ENCODE assay signal across 15 mouse cellular contexts in genomic region chr2:27327886-27328285, GRCm38 (mm10).
DNase-seq lines count a peak whose midpoint lies in the region; ATAC-seq and TF ChIP-seq lines count a peak whose summit lies in the region.
"Had no signal": no experiment of that assay in that cellular context is flagged by ENCODE, and none has a peak within 500 bp of the region (broad histone marks: within the 10 kb centered on the region; RNA-seq: fewer than 3 reads in every experiment).

No protein-coding gene starts in this region.

- no peaks in the 10 kb centered on the region for H3K9me3 ChIP-seq in forebrain, embryonic 10.5 days
- H3K9me3 ChIP-seq in forebrain, embryonic 11.5 days (ENCODE audit: control insufficient read depth, low read length), result no peaks in the 10 kb centered on the region
- H3K9me3 ChIP-seq in kidney, embryonic 14.5 days (ENCODE audit: control insufficient read depth, low read length), result no peaks in the 10 kb centered on the region
- H3K9me3 ChIP-seq in lung, embryonic 15.5 days, result no peaks in the 10 kb centered on the region
- H3K9me3 ChIP-seq: midbrain, embryonic 15.5 days; neural tube, embryonic 12.5 days had no signal

- H3K27me3 ChIP-seq in forebrain, embryonic 10.5 days (ENCODE audit: poor library complexity, severe bottlenecking), result no peaks in the 10 kb centered on the region
- no peaks in the 10 kb centered on the region for H3K27me3 ChIP-seq in forebrain, embryonic 11.5 days (ENCODE audit: control insufficient read depth, insufficient read depth, low read length)
- no peaks in the 10 kb centered on the region for H3K27me3 ChIP-seq in kidney, embryonic 14.5 days (ENCODE audit: control insufficient read depth, insufficient read depth, low read length)
- no peaks in the 10 kb centered on the region for H3K27me3 ChIP-seq in kidney, adult 2 months (replicated peaks; ENCODE audit: control insufficient read depth, insufficient read depth, low read length)
- H3K27me3 ChIP-seq in lung, embryonic 15.5 days, result no peaks in the 10 kb centered on the region
- H3K27me3 ChIP-seq: midbrain, embryonic 15.5 days; neural tube, embryonic 12.5 days; Patski had no signal

- no peak for DNase-seq in forebrain, embryonic 10.5 days (ENCODE audit: extremely low spot score, low spot score)
- no peak for DNase-seq in forebrain, embryonic 11.5 days (ENCODE audit: low spot score)
- DNase-seq in kidney, adult 2 months, result no peak
- DNase-seq in layer of hippocampus, postnatal 25 days (ENCODE audit: extremely low spot score in 1 of 2, low spot score in 1 of 2), result no peak
- DNase-seq: cerebellum, adult 9-10 months; forebrain, postnatal 0 days; gastrocnemius, postnatal 14 days; thymus, adult 18-20 months had no signal

- TF ChIP-seq CTCF in kidney, adult 2 months (conservative IDR thresholded peaks at IDR 0.05; ENCODE audit: insufficient read depth, insufficient read length, low read depth, low read length), result no peak

- H3K4me3 ChIP-seq in forebrain, embryonic 10.5 days, result no peak overlapping the region
- H3K4me3 ChIP-seq in forebrain, embryonic 11.5 days (ENCODE audit: low read depth, low read length), result no peak overlapping the region
- no peak overlapping the region for H3K4me3 ChIP-seq in kidney, embryonic 14.5 days (ENCODE audit: low read length)
- H3K4me3 ChIP-seq in kidney, adult 2 months (ENCODE audit: insufficient read depth, low read depth, low read length), result no peak overlapping the region
- no peak overlapping the region for H3K4me3 ChIP-seq in brown adipose tissue, adult 24 weeks (ENCODE audit: insufficient read depth, low read depth, low read length)
- H3K4me3 ChIP-seq in lung, embryonic 15.5 days, result no peak overlapping the region
- H3K4me3 ChIP-seq: midbrain, embryonic 15.5 days; neural tube, embryonic 12.5 days had no signal

- H3K4me2 ChIP-seq in forebrain, embryonic 11.5 days (ENCODE audit: low read depth, low read length, severe bottlenecking), result no peak overlapping the region
- H3K4me2 ChIP-seq in kidney, embryonic 14.5 days (replicated peaks; ENCODE audit: low read depth, low read length), result no peak overlapping the region
- H3K4me2 ChIP-seq in lung, embryonic 15.5 days, result peak overlapping the region; percentile 5; the same call in 1 of the 2 replicates
- H3K4me2 ChIP-seq: midbrain, embryonic 15.5 days; neural tube, embryonic 12.5 days had no signal

- peaks cover 87% of the 10 kb centered on the region for H3K4me1 ChIP-seq in forebrain, embryonic 10.5 days
- H3K4me1 ChIP-seq in forebrain, embryonic 11.5 days (replicated peaks; ENCODE audit: control insufficient read depth, insufficient read depth, low read length), result no peaks in the 10 kb centered on the region; the same call in none of the 2 replicates
- peaks cover 40% of the 10 kb centered on the region for H3K4me1 ChIP-seq in kidney, embryonic 14.5 days (ENCODE audit: control insufficient read depth, insufficient read depth, low read length)
- peaks cover 29% of the 10 kb centered on the region for H3K4me1 ChIP-seq in kidney, adult 2 months (ENCODE audit: control insufficient read depth, insufficient read depth, low read length)
- H3K4me1 ChIP-seq in brown adipose tissue, adult 24 weeks (ENCODE audit: control insufficient read depth, insufficient read depth, insufficient read length, low read length), result peaks cover 33% of the 10 kb centered on the region
- peaks cover 86% of the 10 kb centered on the region for H3K4me1 ChIP-seq in lung, embryonic 15.5 days

- TF ChIP-seq POLR2A in kidney, adult 2 months (IDR thresholded peaks at IDR 0.05; ENCODE audit: low read depth, low read length), result no peak

- ATAC-seq in forebrain, embryonic 11.5 days (replicated peaks; ENCODE audit: low FRiP score), result no peak
- ATAC-seq in kidney, embryonic 14.5 days (ENCODE audit: low FRiP score, low TSS enrichment), result no peak
- ATAC-seq in lung, embryonic 15.5 days (ENCODE audit: borderline replicate concordance, extremely low read depth, low FRiP score, low TSS enrichment), result peak; percentile 54; the same call in 1 of the 2 replicates
- ATAC-seq in megakaryocyte progenitor cell, adult 5-6 weeks (replicated peaks; ENCODE audit: poor library complexity), result no peak
- ATAC-seq: forebrain, postnatal 0 days; midbrain, embryonic 15.5 days; Patski had no signal

- H3K9ac ChIP-seq in forebrain, embryonic 11.5 days (ENCODE audit: low read length), result no peak overlapping the region
- no peak overlapping the region for H3K9ac ChIP-seq in kidney, embryonic 14.5 days (ENCODE audit: low read depth, low read length)
- no peak overlapping the region for H3K9ac ChIP-seq in lung, embryonic 15.5 days
- H3K9ac ChIP-seq: forebrain, postnatal 0 days; midbrain, embryonic 15.5 days; neural tube, embryonic 12.5 days had no signal

- no peaks in the 10 kb centered on the region for H3K36me3 ChIP-seq in forebrain, embryonic 10.5 days (replicated peaks)
- no peaks in the 10 kb centered on the region for H3K36me3 ChIP-seq in forebrain, embryonic 11.5 days (ENCODE audit: control insufficient read depth, insufficient read depth, low read length)
- no peaks in the 10 kb centered on the region for H3K36me3 ChIP-seq in kidney, embryonic 14.5 days (ENCODE audit: control insufficient read depth, insufficient read depth, low read length)
- no peaks in the 10 kb centered on the region for H3K36me3 ChIP-seq in kidney, adult 2 months (ENCODE audit: control insufficient read depth, insufficient read depth, low read length)
- H3K36me3 ChIP-seq in lung, embryonic 15.5 days, result no peaks in the 10 kb centered on the region
- H3K36me3 ChIP-seq: midbrain, embryonic 15.5 days; neural tube, embryonic 12.5 days had no signal

- WGBS in forebrain, embryonic 10.5 days, result 79% methylated on average over 4 of the region's 4 CpGs
- WGBS in forebrain, embryonic 11.5 days, result 74% methylated on average over 4 of the region's 4 CpGs
- WGBS in kidney, embryonic 14.5 days, result 70% methylated on average over 4 of the region's 4 CpGs
- WGBS in kidney, adult 2 months, result 69% methylated on average over 4 of the region's 4 CpGs
- 61% methylated on average over 4 of the region's 4 CpGs for WGBS in lung, embryonic 15.5 days

- H3K27ac ChIP-seq in forebrain, embryonic 10.5 days, result peak overlapping the region; percentile 68
- no peak overlapping the region for H3K27ac ChIP-seq in forebrain, embryonic 11.5 days (ENCODE audit: low read depth, low read length)
- H3K27ac ChIP-seq in kidney, embryonic 14.5 days (ENCODE audit: low read depth, low read length), result 0 out of 2 replicates have a peak overlapping the region, but pooled peaks have one; percentile 6
- no peak overlapping the region for H3K27ac ChIP-seq in kidney, adult 2 months (ENCODE audit: insufficient read depth, low read depth, low read length)
- 0 out of 2 replicates have a peak overlapping the region, but pooled peaks have one; percentile 19 for H3K27ac ChIP-seq in brown adipose tissue, adult 24 weeks (replicated peaks; ENCODE audit: low read depth, low read length)
- H3K27ac ChIP-seq in lung, embryonic 15.5 days, result peak overlapping the region; percentile 60
- H3K27ac ChIP-seq: midbrain, embryonic 15.5 days; neural tube, embryonic 12.5 days had no signal

Comparison
In these comparisons a context has a peak if more than half of its experiments do, and no peak if none do; other contexts are left out.
1. H3K27ac ChIP-seq: peak in forebrain, embryonic 10.5 days (single experiment), kidney, embryonic 14.5 days (single experiment), brown adipose tissue, adult 24 weeks (single experiment) and lung, embryonic 15.5 days (single experiment); none in forebrain, embryonic 11.5 days (single experiment) and kidney, adult 2 months (single experiment).